Mouse (Mus musculus): ENCODE measurements around the gene Sugct. TPM values are rescaled to one million over a fixed set of nuclear protein-coding genes. Genes with fewer than 3 reads are reported as not detected.

Gene Sugct
- polyA plus RNA-seq, 1 experiment from 2014 or later = 2.5 TPM

DNA sequence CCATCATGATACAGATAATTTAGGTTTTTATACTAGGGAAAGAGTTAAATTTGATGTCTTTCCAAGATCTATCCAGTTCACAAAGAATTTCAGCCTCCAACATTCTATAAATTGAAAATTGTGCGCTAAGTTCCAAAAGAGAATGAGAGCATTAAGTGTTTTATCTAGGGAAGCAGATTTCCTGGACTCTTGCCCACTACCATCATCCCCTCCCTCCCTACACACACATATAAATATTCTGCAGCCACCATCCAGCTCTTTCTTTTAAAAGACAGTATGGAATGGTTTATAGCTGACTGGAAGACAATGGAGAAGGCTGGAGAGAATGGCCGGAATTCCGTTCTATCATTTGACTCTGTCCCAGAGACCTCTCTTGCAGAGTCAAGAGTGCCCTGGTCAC lies 404.3 kb downstream of the Sugct start:
- no peak overlapping the region for H3K4me3 ChIP-seq (ENCODE audit: low read depth, low read length)
- no peak for ATAC-seq
- no peak overlapping the region for H3K27ac ChIP-seq (ENCODE audit: low read length)
- H3K9me3 ChIP-seq (replicated peaks; ENCODE audit: control insufficient read depth, low read length, poor library complexity, severe bottlenecking) = no peaks in the 10 kb centered on the region
- no peaks in the 10 kb centered on the region for H3K36me3 ChIP-seq (ENCODE audit: control insufficient read depth, insufficient read depth, low read length)
- H3K27me3 ChIP-seq (ENCODE audit: control insufficient read depth, insufficient read depth, low read depth, low read length) = no peaks in the 10 kb centered on the region
- H3K4me1 ChIP-seq (ENCODE audit: control insufficient read depth, insufficient read depth, low read length) = no peaks in the 10 kb centered on the region
- no peak overlapping the region for H3K9ac ChIP-seq (ENCODE audit: low read depth, low read length)
- WGBS = 84% methylated on average over 3 of the region's 3 CpGs
- no peak overlapping the region for H3K4me2 ChIP-seq (ENCODE audit: low read length)

DNA sequence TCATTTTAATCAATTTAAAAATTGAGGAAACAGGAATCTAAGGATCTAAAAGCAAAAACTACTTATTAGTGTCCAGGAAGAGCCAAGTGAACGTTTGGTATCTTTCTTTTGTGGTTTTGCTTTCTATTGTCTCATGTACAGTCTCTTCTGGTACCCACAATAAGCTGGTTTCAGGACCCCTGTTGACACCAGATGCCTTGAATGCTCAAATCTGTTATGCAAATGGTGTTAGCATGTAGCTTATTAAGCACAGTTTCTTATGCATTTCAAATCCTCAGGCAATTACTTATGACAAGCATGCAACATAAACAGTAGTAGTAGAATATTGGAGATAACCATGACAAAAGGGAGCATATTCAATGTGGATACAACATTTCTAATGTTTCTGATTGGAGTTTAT lies 407.0 kb downstream of the Sugct start:
- H3K4me2 ChIP-seq (ENCODE audit: low read length) = no peak overlapping the region
- H3K36me3 ChIP-seq (ENCODE audit: control insufficient read depth, insufficient read depth, low read length) = no peaks in the 10 kb centered on the region
- H3K9ac ChIP-seq (ENCODE audit: low read depth, low read length) = no peak overlapping the region
- ATAC-seq = no peak
- no peaks in the 10 kb centered on the region for H3K27me3 ChIP-seq (ENCODE audit: control insufficient read depth, insufficient read depth, low read depth, low read length)
- no peaks in the 10 kb centered on the region for H3K9me3 ChIP-seq (replicated peaks; ENCODE audit: control insufficient read depth, low read length, poor library complexity, severe bottlenecking)
- H3K4me3 ChIP-seq (ENCODE audit: low read depth, low read length) = no peak overlapping the region
- H3K27ac ChIP-seq (ENCODE audit: low read length) = no peak overlapping the region
- no peaks in the 10 kb centered on the region for H3K4me1 ChIP-seq (ENCODE audit: control insufficient read depth, insufficient read depth, low read length)
- 11% methylated on average over 1 of the region's 1 CpGs for WGBS

DNA sequence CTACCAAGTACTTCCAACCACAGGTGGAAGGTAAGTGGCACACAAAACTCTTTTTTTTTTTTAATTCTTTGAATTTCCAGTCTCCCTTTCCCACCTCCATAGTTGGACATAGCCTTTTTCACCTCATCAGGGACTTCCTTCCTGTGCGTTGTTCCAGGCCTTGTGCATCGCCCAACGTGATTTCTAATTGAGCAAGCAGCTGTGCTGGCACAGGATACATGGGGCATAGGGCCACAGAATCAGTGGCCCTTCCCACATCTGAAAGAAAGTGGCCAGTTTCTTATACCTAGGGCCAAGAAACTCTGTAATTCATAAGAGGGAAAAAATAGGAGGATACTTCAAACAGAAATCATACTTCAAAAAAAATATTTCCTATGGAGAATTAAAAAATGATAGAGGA lies 449.4 kb downstream of the Sugct start:
- no peaks in the 10 kb centered on the region for H3K36me3 ChIP-seq (ENCODE audit: control insufficient read depth, insufficient read depth, low read length)
- H3K4me3 ChIP-seq (ENCODE audit: low read depth, low read length) = no peak overlapping the region
- no peaks in the 10 kb centered on the region for H3K27me3 ChIP-seq (ENCODE audit: control insufficient read depth, insufficient read depth, low read depth, low read length)
- H3K9me3 ChIP-seq (replicated peaks; ENCODE audit: control insufficient read depth, low read length, poor library complexity, severe bottlenecking) = no peaks in the 10 kb centered on the region
- H3K4me2 ChIP-seq (ENCODE audit: low read length) = no peak overlapping the region
- H3K27ac ChIP-seq (ENCODE audit: low read length) = no peak overlapping the region
- H3K9ac ChIP-seq (ENCODE audit: low read depth, low read length) = no peak overlapping the region
- ATAC-seq = no peak
- no peaks in the 10 kb centered on the region for H3K4me1 ChIP-seq (ENCODE audit: control insufficient read depth, insufficient read depth, low read length)
- WGBS = 94% methylated on average over 3 of the region's 3 CpGs

DNA sequence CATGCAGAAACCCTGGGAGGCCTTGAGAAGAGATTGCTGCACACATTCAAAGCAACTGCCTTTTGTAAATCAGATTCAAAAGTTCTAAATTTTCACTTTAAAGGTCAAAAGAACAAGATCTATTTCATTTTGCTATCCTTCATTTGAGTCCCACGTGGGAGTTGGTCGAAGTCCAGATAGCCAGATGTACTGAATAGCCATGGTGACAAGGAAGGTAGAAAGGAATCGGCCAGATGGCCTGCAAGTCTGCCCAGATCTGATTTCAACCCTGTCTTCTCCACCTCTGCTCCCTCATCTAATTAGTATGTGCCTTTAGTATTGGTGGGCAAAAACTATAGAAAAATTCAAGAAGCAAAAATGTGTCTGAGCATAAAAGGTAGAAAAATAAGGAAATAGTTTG lies 478.8 kb downstream of the Sugct start:
- H3K36me3 ChIP-seq (ENCODE audit: control insufficient read depth, insufficient read depth, low read length) = no peaks in the 10 kb centered on the region
- no peak overlapping the region for H3K4me2 ChIP-seq (ENCODE audit: low read length)
- no peak overlapping the region for H3K27ac ChIP-seq (ENCODE audit: low read length)
- H3K4me1 ChIP-seq (ENCODE audit: control insufficient read depth, insufficient read depth, low read length) = no peaks in the 10 kb centered on the region
- H3K9ac ChIP-seq (ENCODE audit: low read depth, low read length) = no peak overlapping the region
- ATAC-seq = no peak
- WGBS = 62% methylated on average over 3 of the region's 3 CpGs
- H3K27me3 ChIP-seq (ENCODE audit: control insufficient read depth, insufficient read depth, low read depth, low read length) = no peaks in the 10 kb centered on the region
- H3K4me3 ChIP-seq (ENCODE audit: low read depth, low read length) = no peak overlapping the region
- no peaks in the 10 kb centered on the region for H3K9me3 ChIP-seq (replicated peaks; ENCODE audit: control insufficient read depth, low read length, poor library complexity, severe bottlenecking)

- H3K9me3 ChIP-seq (replicated peaks; ENCODE audit: control insufficient read depth, low read length, poor library complexity, severe bottlenecking) = no peaks in the 10 kb centered on the region
- H3K4me2 ChIP-seq (ENCODE audit: low read length) = no peak overlapping the region
- no peaks in the 10 kb centered on the region for H3K36me3 ChIP-seq (ENCODE audit: control insufficient read depth, insufficient read depth, low read length)
- H3K4me1 ChIP-seq (ENCODE audit: control insufficient read depth, insufficient read depth, low read length) = no peaks in the 10 kb centered on the region
- H3K9ac ChIP-seq (ENCODE audit: low read depth, low read length) = no peak overlapping the region
- H3K27me3 ChIP-seq (ENCODE audit: control insufficient read depth, insufficient read depth, low read depth, low read length) = no peaks in the 10 kb centered on the region
- no peak overlapping the region for H3K4me3 ChIP-seq (ENCODE audit: low read depth, low read length)
- H3K27ac ChIP-seq (ENCODE audit: low read length) = no peak overlapping the region
- no peak for ATAC-seq
Measured at GRCm38 (mm10) chr13:17212681-17213080, 482.7 kb downstream of the Sugct start.

- Histone ChIP-seq H3K4me1 (ENCODE audit: control insufficient read depth, insufficient read depth, low read length) (no peaks in the 10 kb centered on the region), H3K9ac (ENCODE audit: low read depth, low read length) (no peak overlapping the region), H3K4me2 (ENCODE audit: low read length) (no peak overlapping the region), H3K36me3 (ENCODE audit: control insufficient read depth, insufficient read depth, low read length) (no peaks in the 10 kb centered on the region), H3K4me3 (ENCODE audit: low read depth, low read length) (no peak overlapping the region), H3K27ac (ENCODE audit: low read length) (no peak overlapping the region), H3K9me3 (replicated peaks; ENCODE audit: control insufficient read depth, low read length, poor library complexity, severe bottlenecking) (no peaks in the 10 kb centered on the region), H3K27me3 (ENCODE audit: control insufficient read depth, insufficient read depth, low read depth, low read length) (no peaks in the 10 kb centered on the region)
- no peak for ATAC-seq
- WGBS = 37% methylated on average over 3 of the region's 3 CpGs
Measured at GRCm38 (mm10) chr13:17190180-17190762, 505.1 kb downstream of the Sugct start.

DNA sequence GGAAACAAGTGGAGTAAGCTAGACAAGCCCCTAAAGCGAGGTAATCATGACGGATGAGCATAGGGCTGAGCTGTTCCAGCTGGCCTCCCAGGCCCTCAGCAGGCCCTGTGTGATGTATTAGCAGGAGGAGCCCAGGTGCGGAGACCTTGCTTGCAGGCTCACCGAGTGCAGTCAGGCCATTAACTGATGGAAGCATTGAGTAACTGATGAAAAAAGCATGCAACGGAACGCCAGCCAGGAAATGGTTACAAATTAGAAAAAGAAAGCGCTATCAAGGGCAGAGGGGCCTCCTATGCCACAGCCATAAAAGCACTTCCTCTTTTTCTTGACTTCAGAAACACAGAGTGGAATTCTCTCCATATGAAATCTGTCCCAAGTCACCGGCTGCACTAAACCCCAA lies 510.1 kb downstream of the Sugct start:
- Histone ChIP-seq H3K27me3 (ENCODE audit: control insufficient read depth, insufficient read depth, low read depth, low read length) (no peaks in the 10 kb centered on the region), H3K4me2 (ENCODE audit: low read length) (no peak overlapping the region), H3K9me3 (replicated peaks; ENCODE audit: control insufficient read depth, low read length, poor library complexity, severe bottlenecking) (no peaks in the 10 kb centered on the region), H3K36me3 (ENCODE audit: control insufficient read depth, insufficient read depth, low read length) (no peaks in the 10 kb centered on the region), H3K4me1 (ENCODE audit: control insufficient read depth, insufficient read depth, low read length) (no peaks in the 10 kb centered on the region), H3K9ac (ENCODE audit: low read depth, low read length) (no peak overlapping the region), H3K27ac (ENCODE audit: low read length) (no peak overlapping the region), H3K4me3 (ENCODE audit: low read depth, low read length) (no peak overlapping the region)
- no peak for ATAC-seq
- 71% methylated on average over 8 of the region's 8 CpGs for WGBS

- no peaks in the 10 kb centered on the region for H3K9me3 ChIP-seq (replicated peaks; ENCODE audit: control insufficient read depth, low read length, poor library complexity, severe bottlenecking)
- H3K36me3 ChIP-seq (ENCODE audit: control insufficient read depth, insufficient read depth, low read length) = no peaks in the 10 kb centered on the region
- H3K27ac ChIP-seq (ENCODE audit: low read length) = no peak overlapping the region
- no peaks in the 10 kb centered on the region for H3K4me1 ChIP-seq (ENCODE audit: control insufficient read depth, insufficient read depth, low read length)
- no peak overlapping the region for H3K4me2 ChIP-seq (ENCODE audit: low read length)
- ATAC-seq = no peak
- H3K4me3 ChIP-seq (ENCODE audit: low read depth, low read length) = no peak overlapping the region
- WGBS = 78% methylated on average over 3 of the region's 3 CpGs
- H3K27me3 ChIP-seq (ENCODE audit: control insufficient read depth, insufficient read depth, low read depth, low read length) = no peaks in the 10 kb centered on the region
- no peak overlapping the region for H3K9ac ChIP-seq (ENCODE audit: low read depth, low read length)
Measured at GRCm38 (mm10) chr13:17165917-17166316, 529.4 kb downstream of the Sugct start.

DNA sequence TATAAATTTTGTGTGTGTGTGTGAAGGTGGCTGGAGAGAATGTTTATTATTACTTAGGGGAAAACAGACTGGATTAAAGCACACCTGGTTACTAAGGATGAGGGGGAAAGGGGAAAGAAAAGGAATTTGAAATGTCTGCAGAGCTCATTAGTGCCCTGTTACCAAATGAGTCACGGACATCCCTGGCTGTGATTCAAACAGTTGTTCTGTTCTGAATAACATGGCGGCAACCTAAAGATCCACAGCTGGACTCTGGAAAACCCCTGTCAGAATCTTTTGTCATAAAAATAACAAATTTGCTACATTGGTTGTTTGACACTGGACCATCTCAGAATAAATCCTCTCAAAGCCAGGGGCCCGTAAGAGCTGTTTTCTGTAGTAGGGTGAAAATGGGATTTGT lies 530.6 kb downstream of the Sugct start:
- no peak for ATAC-seq
- H3K4me3 ChIP-seq (ENCODE audit: low read depth, low read length) = no peak overlapping the region
- no peaks in the 10 kb centered on the region for H3K36me3 ChIP-seq (ENCODE audit: control insufficient read depth, insufficient read depth, low read length)
- no peaks in the 10 kb centered on the region for H3K4me1 ChIP-seq (ENCODE audit: control insufficient read depth, insufficient read depth, low read length)
- H3K27me3 ChIP-seq (ENCODE audit: control insufficient read depth, insufficient read depth, low read depth, low read length) = no peaks in the 10 kb centered on the region
- H3K9ac ChIP-seq (ENCODE audit: low read depth, low read length) = no peak overlapping the region
- 70% methylated on average over 3 of the region's 3 CpGs for WGBS
- no peak overlapping the region for H3K27ac ChIP-seq (ENCODE audit: low read length)
- H3K9me3 ChIP-seq (replicated peaks; ENCODE audit: control insufficient read depth, low read length, poor library complexity, severe bottlenecking) = no peaks in the 10 kb centered on the region
- no peak overlapping the region for H3K4me2 ChIP-seq (ENCODE audit: low read length)

Data from midbrain, embryonic 16.5 days (tissue).